ENCODE assay signal across 23 mouse cellular contexts in the genomic region with DNA sequence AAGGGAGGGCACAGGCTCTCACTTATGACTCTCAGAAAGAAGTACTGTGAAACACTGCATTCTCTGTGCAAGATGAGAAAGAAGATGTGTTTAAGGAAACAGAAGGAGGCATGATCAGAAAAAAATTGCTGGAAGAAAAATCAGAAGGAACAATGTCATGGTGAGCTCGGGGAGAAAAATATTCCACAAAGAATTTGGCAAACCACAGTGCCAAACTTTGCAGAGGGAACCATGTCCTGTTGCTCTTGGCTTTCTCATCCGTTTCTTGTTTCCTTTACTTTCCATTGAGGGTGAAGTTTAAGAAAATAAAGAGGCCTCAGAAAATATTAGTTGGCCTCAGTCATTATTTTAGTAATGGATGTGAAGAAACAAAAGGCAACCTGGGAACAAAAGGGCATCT.
DNase-seq lines count a peak whose midpoint lies in the region; ATAC-seq and TF ChIP-seq lines count a peak whose summit lies in the region.
"Had no signal": no experiment of that assay in that cellular context is flagged by ENCODE, and none has a peak within 500 bp of the region (broad histone marks: within the 10 kb centered on the region; RNA-seq: fewer than 3 reads in every experiment).

No protein-coding gene starts in this region.

- H3K27ac ChIP-seq in embryonic facial prominence, embryonic 14.5 days (replicated peaks; ENCODE audit: low read depth, low read length): no peak overlapping the region
- H3K27ac ChIP-seq in embryonic facial prominence, embryonic 10.5 days (replicated peaks): no peak overlapping the region
- no peak overlapping the region for H3K27ac ChIP-seq in heart, postnatal 0 days (ENCODE audit: low read depth)
- H3K27ac ChIP-seq: embryonic facial prominence, embryonic 15.5 days; forebrain, embryonic 15.5 days; hindbrain, embryonic 12.5 days; hindbrain, embryonic 15.5 days had no signal

- no peak overlapping the region for H3K4me3 ChIP-seq in embryonic facial prominence, embryonic 14.5 days (ENCODE audit: low read depth, low read length)
- H3K4me3 ChIP-seq in embryonic facial prominence, embryonic 10.5 days: no peak overlapping the region
- no peak overlapping the region for H3K4me3 ChIP-seq in heart, postnatal 0 days (ENCODE audit: low read depth, low read length)
- no peak overlapping the region for H3K4me3 ChIP-seq in lung, adult 2 months (replicated peaks; ENCODE audit: extremely low read depth, low read depth, low read length)
- H3K4me3 ChIP-seq: embryonic facial prominence, embryonic 15.5 days; forebrain, embryonic 15.5 days; hindbrain, embryonic 12.5 days; hindbrain, embryonic 15.5 days had no signal

- TF ChIP-seq POLR2A in lung, adult 2 months (IDR thresholded peaks at IDR 0.05; ENCODE audit: borderline replicate concordance, extremely low read depth, low read depth, low read length): no peak

- no peak for ATAC-seq in embryonic facial prominence, embryonic 14.5 days (ENCODE audit: low read depth)
- no peak for ATAC-seq in heart, postnatal 0 days (ENCODE audit: insufficient read depth, low read depth)
- ATAC-seq: forebrain, embryonic 15.5 days; intestine, postnatal 0 days; Patski had no signal

- TF ChIP-seq EP300 in heart, postnatal 0 days (IDR thresholded peaks at IDR 0.05; ENCODE audit: low read depth): no peak

- no peak for TF ChIP-seq CTCF in heart, postnatal 0 days (IDR thresholded peaks at IDR 0.05; ENCODE audit: low read depth)
- no peak for TF ChIP-seq CTCF in lung, adult 2 months (IDR thresholded peaks at IDR 0.05; ENCODE audit: insufficient read depth, low read length)

- no peak overlapping the region for H3K4me2 ChIP-seq in embryonic facial prominence, embryonic 14.5 days (ENCODE audit: low read depth, low read length)
- H3K4me2 ChIP-seq in heart, postnatal 0 days (ENCODE audit: low read depth, low read length): no peak overlapping the region
- H3K4me2 ChIP-seq: embryonic facial prominence, embryonic 15.5 days; forebrain, embryonic 15.5 days; hindbrain, embryonic 12.5 days; hindbrain, embryonic 15.5 days had no signal

- H3K9me3 ChIP-seq in embryonic facial prominence, embryonic 14.5 days (ENCODE audit: control insufficient read depth, low read length): no peaks in the 10 kb centered on the region
- H3K9me3 ChIP-seq in embryonic facial prominence, embryonic 10.5 days: no peaks in the 10 kb centered on the region
- H3K9me3 ChIP-seq in heart, postnatal 0 days (replicated peaks; ENCODE audit: control insufficient read depth, low read length): no peaks in the 10 kb centered on the region
- H3K9me3 ChIP-seq: embryonic facial prominence, embryonic 15.5 days; forebrain, embryonic 15.5 days; hindbrain, embryonic 12.5 days; hindbrain, embryonic 15.5 days had no signal

- no peak overlapping the region for H3K9ac ChIP-seq in embryonic facial prominence, embryonic 14.5 days (ENCODE audit: low read depth, low read length)
- no peak overlapping the region for H3K9ac ChIP-seq in heart, postnatal 0 days (replicated peaks; ENCODE audit: low read depth, low read length)
- H3K9ac ChIP-seq: embryonic facial prominence, embryonic 15.5 days; forebrain, embryonic 15.5 days; hindbrain, embryonic 12.5 days; hindbrain, embryonic 15.5 days had no signal

- no peaks in the 10 kb centered on the region for H3K36me3 ChIP-seq in embryonic facial prominence, embryonic 14.5 days (ENCODE audit: control insufficient read depth, insufficient read depth, low read length)
- H3K36me3 ChIP-seq in embryonic facial prominence, embryonic 10.5 days (replicated peaks): no peaks in the 10 kb centered on the region
- no peaks in the 10 kb centered on the region for H3K36me3 ChIP-seq in heart, postnatal 0 days (replicated peaks; ENCODE audit: control insufficient read depth, insufficient read depth, low read length)
- H3K36me3 ChIP-seq: embryonic facial prominence, embryonic 15.5 days; forebrain, embryonic 15.5 days; hindbrain, embryonic 12.5 days; hindbrain, embryonic 15.5 days had no signal

- intact Hi-C loops in heart, postnatal 36 days (cut with DNase I): no loop called here
- intact Hi-C loops in heart, postnatal 25 days (cut with DNase I): no loop called here

- DNase-seq in embryonic facial prominence, embryonic 14.5 days (ENCODE audit: low spot score): peak; percentile 52
- no peak for DNase-seq in embryonic facial prominence, embryonic 10.5 days (ENCODE audit: low spot score)
- DNase-seq in heart, adult 9 months (ENCODE audit: low spot score in 2 of 2): peak; percentile 12 to 16
- DNase-seq in heart, postnatal 36 days: no peak
- peak; percentile 44 for DNase-seq in heart, postnatal 0 days (ENCODE audit: low spot score)
- no peak for DNase-seq in heart, postnatal 25 days (ENCODE audit: low spot score)
- DNase-seq in skeletal muscle tissue, adult 2 months (ENCODE audit: low read depth, low spot score): peak; percentile 4
- no peak for DNase-seq in lung, adult 2 months
- DNase-seq: adrenal gland, postnatal 10 days; adrenal gland, postnatal 36 days; cerebellum, adult 11-12 months; cerebellum, adult 8-10 months; cerebellum, postnatal 10 days; cerebellum, postnatal 36 days; embryo, embryonic 11 days; gastrocnemius, postnatal 25 days; kidney, adult 2 months had no signal

- 60% methylated on average over 2 of the region's 2 CpGs for WGBS in embryonic facial prominence, embryonic 14.5 days
- 77% methylated on average over 2 of the region's 2 CpGs for WGBS in embryonic facial prominence, embryonic 10.5 days
- 35% methylated on average over 2 of the region's 2 CpGs for WGBS in heart, postnatal 0 days
- WGBS in lung, adult 2 months: 43% methylated on average over 2 of the region's 2 CpGs

- no peaks in the 10 kb centered on the region for H3K27me3 ChIP-seq in embryonic facial prominence, embryonic 14.5 days (replicated peaks; ENCODE audit: control insufficient read depth, insufficient read depth, low read length)
- H3K27me3 ChIP-seq in embryonic facial prominence, embryonic 10.5 days (replicated peaks; ENCODE audit: low read depth, poor library complexity, severe bottlenecking): no peaks in the 10 kb centered on the region
- H3K27me3 ChIP-seq in heart, postnatal 0 days (ENCODE audit: control insufficient read depth, insufficient read depth, low read length): no peaks in the 10 kb centered on the region
- H3K27me3 ChIP-seq: embryonic facial prominence, embryonic 15.5 days; forebrain, embryonic 15.5 days; hindbrain, embryonic 12.5 days; hindbrain, embryonic 15.5 days; Patski had no signal

- no peaks in the 10 kb centered on the region for H3K4me1 ChIP-seq in embryonic facial prominence, embryonic 14.5 days (ENCODE audit: control insufficient read depth, insufficient read depth, low read length)
- no peaks in the 10 kb centered on the region for H3K4me1 ChIP-seq in embryonic facial prominence, embryonic 10.5 days
- H3K4me1 ChIP-seq in heart, postnatal 0 days (ENCODE audit: control insufficient read depth, insufficient read depth): no peaks in the 10 kb centered on the region
- no peaks in the 10 kb centered on the region for H3K4me1 ChIP-seq in lung, adult 2 months (ENCODE audit: control insufficient read depth, insufficient read depth, low read length)
- H3K4me1 ChIP-seq: embryonic facial prominence, embryonic 15.5 days had no signal

Comparison
In these comparisons a context has a peak if more than half of its experiments do, and no peak if none do; other contexts are left out.
1. DNase-seq: peak in embryonic facial prominence, embryonic 14.5 days (single experiment), heart, adult 9 months (2 of 2), heart, postnatal 0 days (single experiment) and skeletal muscle tissue, adult 2 months (single experiment); none in embryonic facial prominence, embryonic 10.5 days (single experiment), heart, postnatal 36 days (0 of 2), heart, postnatal 25 days (single experiment) and lung, adult 2 months (single experiment).